Mouse (Mus musculus): ENCODE data around the gene Ace3.
"Not testable (repeated sequence)": the region's sequence is repeated elsewhere in the genome, so short reads cannot be mapped to it uniquely, and the experiment has no call there.

The Ace3 gene

DNA sequence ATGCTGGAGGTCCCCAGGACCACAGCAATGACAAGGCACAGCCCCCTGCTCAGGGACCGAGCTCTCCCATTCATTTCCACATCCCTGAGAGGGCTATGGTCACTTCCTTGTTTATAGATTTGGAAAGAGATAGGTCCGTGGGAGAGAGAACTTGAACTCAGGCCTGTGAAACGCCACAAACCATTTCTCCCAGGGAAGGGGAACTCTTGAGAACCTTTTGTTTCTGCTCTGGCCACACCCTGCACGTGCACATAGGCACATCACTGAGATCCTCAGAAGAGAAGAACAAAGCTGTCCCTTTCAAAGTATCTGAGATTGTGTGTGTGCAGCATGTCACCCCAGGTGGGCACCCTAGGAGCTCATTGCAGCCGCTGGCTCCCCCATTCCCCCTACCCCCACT lies 15.8 kb upstream of the Ace3 start:
- in situ Hi-C loops (cut with MseI, MboI), result no loop called here

- in situ Hi-C loops (cut with MseI, MboI), result no loop called here
Measured at GRCm38 (mm10) chr11:105984452-105984851, 10.0 kb upstream of the Ace3 start.

DNA sequence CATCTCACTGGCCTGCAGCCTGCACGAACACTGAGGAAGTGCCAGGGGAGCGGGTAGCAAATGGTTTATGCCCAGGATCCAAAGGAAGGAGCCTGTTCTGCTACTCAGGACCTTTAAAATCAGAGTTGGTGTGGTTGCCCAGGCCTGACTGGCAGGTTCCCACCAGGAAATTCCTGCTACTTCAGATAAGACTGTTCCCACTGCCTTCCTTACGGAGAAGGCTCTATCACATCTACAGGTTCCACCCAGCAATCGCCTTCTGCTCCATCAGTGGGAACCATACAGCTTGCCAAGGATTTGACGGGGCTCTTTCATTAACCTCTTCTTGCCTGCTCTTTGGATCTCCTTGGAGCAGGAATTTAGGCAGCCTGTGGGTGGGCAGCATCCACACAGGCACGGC lies 7.0 kb upstream of the Ace3 start:
- in situ Hi-C loops (cut with MseI, MboI), result no loop called here

- in situ Hi-C loops (cut with MseI, MboI), result no loop called here
Measured at GRCm38 (mm10) chr11:105989446-105989845, 5.0 kb upstream of the Ace3 start.

DNA sequence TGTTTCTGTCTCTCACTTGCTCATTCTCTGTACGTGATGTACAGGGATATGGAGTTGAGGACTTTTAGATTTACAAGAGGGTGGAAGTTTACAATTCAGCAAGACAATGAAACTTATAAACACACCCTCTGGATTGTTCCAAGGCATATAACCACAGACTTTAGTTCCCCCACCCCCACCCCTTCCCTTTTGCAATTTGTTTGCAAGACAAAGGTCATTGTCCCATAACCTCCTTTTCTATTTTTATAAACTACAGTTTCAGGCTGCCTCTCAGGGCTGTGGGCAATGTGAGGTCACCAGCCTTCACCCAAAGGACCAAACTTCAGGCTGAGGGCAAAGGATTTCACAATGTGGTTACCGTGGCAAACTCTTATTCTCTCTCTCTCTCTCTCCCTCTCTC lies 4.2 kb upstream of the Ace3 start:
- in situ Hi-C loops (cut with MseI, MboI), result no loop called here

DNA sequence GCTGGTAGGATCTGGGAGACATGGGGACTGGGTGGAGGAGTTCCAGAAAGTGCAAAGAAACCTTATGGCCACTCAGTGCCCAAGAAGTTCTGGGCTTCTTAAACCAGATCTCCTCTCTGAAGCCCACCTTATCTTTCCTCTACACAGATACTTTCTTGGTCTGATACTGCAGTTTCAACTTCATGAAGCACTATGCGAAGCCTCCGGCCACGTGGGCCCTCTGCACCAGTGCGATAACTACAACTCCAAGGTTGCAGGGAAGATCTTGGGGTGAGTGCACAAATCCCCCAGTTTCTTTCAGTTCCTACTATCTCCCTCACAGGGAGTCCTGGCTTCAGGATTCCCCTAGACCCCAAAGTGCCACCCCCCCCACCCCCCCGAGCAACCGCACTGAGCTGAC lies 5.6 kb downstream of the Ace3 start:
- in situ Hi-C loops (cut with MseI, MboI), result no loop called here

DNA sequence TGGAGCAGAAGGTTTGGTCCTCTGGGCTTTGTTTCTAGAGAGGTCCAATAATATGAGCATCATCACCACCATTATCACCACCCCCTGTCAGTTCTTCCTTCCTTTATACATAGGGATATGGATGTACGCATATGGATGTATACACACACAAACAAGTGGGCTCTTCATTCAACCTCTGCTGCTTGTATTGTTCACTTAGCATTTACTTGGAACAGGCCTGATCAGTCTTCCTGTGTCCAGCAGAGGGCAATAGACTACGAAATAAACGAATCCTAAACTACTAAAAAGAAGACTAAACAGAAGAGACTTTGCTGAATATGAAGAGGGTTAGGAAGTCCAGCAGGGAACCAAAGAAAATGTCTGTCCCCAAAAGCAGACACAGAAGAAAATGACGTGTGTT lies 7.2 kb downstream of the Ace3 start:
- in situ Hi-C loops (cut with MseI, MboI), result no loop called here

DNA sequence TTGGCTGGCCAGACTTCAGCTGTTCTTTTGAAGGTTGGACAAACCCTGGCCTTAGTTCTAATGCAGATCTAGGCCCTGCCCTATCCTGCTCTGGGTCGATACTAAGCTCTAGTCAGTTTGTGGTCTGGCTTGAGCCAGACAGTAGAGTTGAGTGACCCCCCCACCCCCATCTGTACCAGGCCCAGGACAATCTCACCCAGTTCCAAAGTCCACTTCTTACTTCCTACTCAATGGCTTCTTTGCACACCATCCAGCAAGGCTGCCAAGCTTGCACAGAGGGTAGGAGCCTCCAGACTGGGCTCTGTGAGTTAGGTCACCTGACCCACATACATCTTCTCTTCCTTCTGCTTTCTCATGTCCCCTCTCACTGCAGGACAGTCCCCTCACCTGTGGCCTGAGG lies 10.1 kb downstream of the Ace3 start:
- in situ Hi-C loops (cut with MseI, MboI), result no loop called here

GRCm38 (mm10) chr11:106005970-106006369 lies 11.5 kb downstream of the Ace3 start:
- in situ Hi-C loops (cut with MseI, MboI), result no loop called here

- in situ Hi-C loops (cut with MseI, MboI), result no loop called here
Measured at GRCm38 (mm10) chr11:106007821-106008220, 13.3 kb downstream of the Ace3 start, which contains the start of gene Kcnh6. Gene Kcnh6, plus strand, starts transcription at chr11:106008124.

GRCm38 (mm10) chr11:106012711-106013110 lies 18.2 kb downstream of the Ace3 start:
- in situ Hi-C loops (cut with MseI, MboI), result no loop called here

GRCm38 (mm10) chr11:106013556-106014225 lies 19.2 kb downstream of the Ace3 start:
- in situ Hi-C loops (cut with MseI, MboI), result no loop called here

GRCm38 (mm10) chr11:106016440-106016839 lies 22.0 kb downstream of the Ace3 start:
- in situ Hi-C loops (cut with MseI, MboI), result no loop called here

DNA sequence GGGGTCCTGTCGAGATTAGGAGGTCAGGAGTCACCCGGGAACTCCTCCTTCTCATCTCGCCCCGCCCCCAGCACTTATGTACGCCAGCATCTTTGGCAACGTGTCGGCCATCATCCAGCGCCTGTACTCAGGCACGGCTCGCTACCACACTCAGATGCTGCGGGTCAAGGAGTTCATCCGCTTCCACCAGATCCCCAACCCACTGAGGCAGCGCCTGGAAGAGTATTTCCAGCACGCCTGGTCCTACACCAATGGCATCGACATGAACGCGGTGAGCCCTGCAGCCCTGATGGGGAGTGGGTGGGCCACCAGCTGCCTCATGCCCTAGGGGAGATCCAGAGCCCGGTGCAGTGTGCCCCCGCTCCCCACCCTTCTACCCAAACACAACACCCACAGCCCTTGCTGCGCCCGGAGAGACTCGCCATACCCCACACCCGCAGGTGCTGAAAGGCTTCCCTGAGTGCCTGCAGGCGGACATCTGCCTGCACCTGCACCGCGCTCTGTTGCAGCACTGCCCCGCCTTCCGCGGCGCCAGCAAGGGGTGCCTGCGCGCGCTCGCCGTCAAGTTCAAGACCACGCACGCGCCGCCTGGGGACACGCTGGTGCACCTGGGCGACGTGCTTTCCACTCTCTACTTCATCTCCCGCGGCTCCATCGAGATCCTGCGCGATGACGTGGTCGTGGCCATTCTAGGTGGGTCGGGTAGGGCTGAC lies 25.7 kb downstream of the Ace3 start:
- in situ Hi-C loops (cut with MseI, MboI), result loop anchor here in 1 of 2 experiments (5.0 kb wide), 1 partner anchor 93 kb away; no protein-coding TSS in a partner anchor

- in situ Hi-C loops (cut with MseI, MboI), result no loop called here
Measured at GRCm38 (mm10) chr11:106025774-106026173, 31.3 kb downstream of the Ace3 start.

DNA sequence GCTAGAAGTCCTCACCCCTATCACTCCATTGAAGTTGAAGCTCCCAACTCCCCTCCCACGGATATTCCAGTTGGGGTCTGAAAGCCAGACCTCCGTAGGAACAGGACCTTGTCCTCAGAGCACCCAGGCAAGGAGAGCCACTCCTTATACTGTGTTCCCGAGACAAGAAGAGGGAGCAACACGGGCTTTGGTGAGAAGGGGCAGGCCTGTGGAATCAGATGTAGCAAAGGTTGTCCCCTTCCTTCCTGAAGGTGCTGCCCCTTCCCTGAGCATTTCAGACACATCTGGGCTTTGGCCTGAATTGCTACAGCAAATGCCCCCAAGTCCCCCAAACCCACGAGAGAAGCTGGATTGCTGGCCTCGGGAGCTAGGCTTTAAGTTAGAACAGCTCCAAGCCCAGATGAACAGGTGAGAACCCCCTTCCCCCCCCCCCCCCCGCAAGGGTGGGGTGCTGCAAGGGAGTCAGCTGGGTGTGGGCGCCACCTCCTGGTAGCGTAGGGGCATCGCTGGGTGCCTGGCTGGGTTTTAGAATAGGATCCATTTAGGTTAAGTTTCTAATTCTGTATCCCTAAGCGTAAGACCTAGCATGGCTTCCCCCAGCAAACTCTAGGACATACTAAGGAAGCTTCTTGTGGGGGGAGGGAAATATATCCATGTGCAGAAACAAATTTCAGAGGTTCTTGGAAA lies 32.1 kb downstream of the Ace3 start:
- in situ Hi-C loops (cut with MseI, MboI), result no loop called here

DNA sequence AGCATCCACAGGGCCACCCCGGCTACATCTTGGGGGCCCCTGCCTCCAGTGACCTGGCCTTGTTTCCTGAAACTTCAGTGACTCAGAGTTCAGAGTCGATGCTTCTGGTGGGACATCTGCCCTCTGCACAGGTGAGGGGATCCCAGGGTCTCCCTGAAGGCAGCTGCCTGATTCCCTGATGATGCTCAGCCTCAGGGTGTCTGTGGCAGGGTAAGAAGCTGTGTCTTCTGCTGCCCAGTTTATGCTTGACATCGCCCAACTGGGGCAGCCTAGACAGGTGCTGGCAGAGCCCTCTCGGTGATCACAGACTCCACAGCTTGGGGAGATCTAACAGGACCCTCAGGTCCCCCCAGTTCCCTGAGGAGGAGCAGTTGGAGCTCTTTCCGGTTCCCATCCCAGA lies 33.1 kb downstream of the Ace3 start:
- in situ Hi-C loops (cut with MseI, MboI), result no loop called here

GRCm38 (mm10) chr11:106032074-106032473 lies 37.6 kb downstream of the Ace3 start:
- in situ Hi-C loops (cut with MseI, MboI), result not testable (repeated sequence)

DNA sequence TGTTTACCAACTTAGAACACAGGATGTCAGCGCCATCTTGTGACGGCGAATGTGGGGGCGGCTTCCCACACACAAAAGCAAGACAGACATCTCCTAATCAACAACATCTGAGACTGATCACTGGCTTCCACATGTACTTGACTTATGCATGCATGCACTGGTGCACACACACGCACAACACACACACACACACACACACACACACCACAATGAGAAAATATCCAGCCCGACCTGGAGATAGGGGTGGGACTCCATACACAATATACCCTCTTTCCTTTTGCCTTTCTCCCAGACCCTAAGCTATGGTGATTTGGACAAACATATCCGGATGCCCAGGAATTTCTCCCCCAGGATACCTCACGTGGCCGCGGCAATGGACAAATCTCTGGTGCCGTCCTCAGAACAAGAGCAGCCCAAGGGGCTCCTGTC lies 39.0 kb downstream of the Ace3 start:
- in situ Hi-C loops (cut with MseI, MboI), result no loop called here

DNA sequence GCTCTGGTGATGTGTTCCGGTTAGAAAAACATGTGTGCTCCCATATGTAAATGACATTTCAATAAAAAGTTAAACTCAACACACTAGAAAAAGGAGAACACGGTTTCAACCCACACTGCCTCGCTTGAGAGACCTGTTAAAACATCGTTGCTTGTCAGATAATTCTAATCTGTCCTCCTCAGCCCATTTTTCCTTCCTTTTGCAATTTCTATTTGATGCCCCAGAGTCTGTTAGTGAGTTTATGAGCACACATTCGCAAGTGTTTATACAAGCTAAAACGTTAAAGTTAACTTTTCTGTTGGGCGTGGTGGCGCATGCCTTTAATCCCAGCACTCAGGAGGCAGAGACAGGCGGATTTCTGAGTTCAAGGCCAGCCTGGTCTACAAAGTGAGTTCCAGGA lies 40.5 kb downstream of the Ace3 start:
- in situ Hi-C loops (cut with MseI, MboI), result no loop called here

GRCm38 (mm10) chr11:106036548-106037417 lies 42.3 kb downstream of the Ace3 start, which contains the start of gene Dcaf7:
Gene Dcaf7, plus strand, starts transcription at chr11:106036872.
- in situ Hi-C loops (cut with MseI, MboI), result no loop called here

- in situ Hi-C loops (cut with MseI, MboI), result no loop called here
Measured at GRCm38 (mm10) chr11:106037418-106037751, 42.9 kb downstream of the Ace3 start.
